Mouse (Mus musculus) MEL (cell line): Measurements from ENCODE around the gene Gramd4. TPM values are rescaled to one million over a fixed set of nuclear protein-coding genes. Genes with fewer than 3 reads are reported as not detected.

Source experiments
- DNase-seq: peaks from one replicate; pipeline ENCODE4 v3.0.0; 2011; ENCODE audit warnings: low read depth, low spot score
- H3K27ac ChIP-seq: 2 replicates; pipeline ENCODE4 v1.5.1; 2012; ENCODE audit warnings: low read depth, mild to moderate bottlenecking, control low read depth, low read length, moderate library complexity; ENCODE audit not compliant: control insufficient read depth
- H3K27me3 ChIP-seq, 2 experiments: fragments of 150-350 bp in 1 of 2; sonication (generic) in 1 of 2; 2 replicates each; pipeline ENCODE4 v1.6.1; 2012; ENCODE audit warnings: low read length in 2 of 2, mild to moderate bottlenecking in 2 of 2, improper control_type of control experiment in 1 of 2, moderate library complexity in 1 of 2; ENCODE audit not compliant: insufficient read depth in 2 of 2, control insufficient read depth in 1 of 2
- H3K36me3 ChIP-seq, 2 experiments: 2 replicates each; pipeline ENCODE4 v1.6.1; 2012 to 2014; ENCODE audit warnings: low read length in 2 of 2, improper control_type of control experiment in 1 of 2, inconsistent platforms in 1 of 2, mild to moderate bottlenecking in 1 of 2; ENCODE audit not compliant: insufficient read depth in 2 of 2, control insufficient read depth in 1 of 2
- H3K4me1 ChIP-seq, 2 experiments: fragments of 150-350 bp in 1 of 2; sonication (generic) in 1 of 2; 2 replicates each; pipeline ENCODE4 v1.6.1; 2012; ENCODE audit warnings: low read length in 2 of 2, improper control_type of control experiment in 1 of 2, mild to moderate bottlenecking in 1 of 2; ENCODE audit not compliant: insufficient read depth in 2 of 2, control insufficient read depth in 1 of 2
- H3K4me3 ChIP-seq, 2 experiments: fragments of 150-350 bp in 1 of 2; sonication (generic) in 1 of 2; 2 replicates each; pipeline ENCODE4 v1.5.1; 2012; ENCODE audit warnings: low read depth in 2 of 2, low read length in 2 of 2, mild to moderate bottlenecking in 2 of 2, moderate library complexity in 2 of 2, control low read depth in 1 of 2, improper control_type of control experiment in 1 of 2; ENCODE audit not compliant: control insufficient read depth in 1 of 2, insufficient read depth in 1 of 2
- H3K79me2 ChIP-seq: 2 replicates; pipeline ENCODE4 v1.6.1; 2012; ENCODE audit warnings: mild to moderate bottlenecking, low read length, moderate library complexity; ENCODE audit not compliant: control insufficient read depth, poor library complexity, insufficient read depth
- H3K9ac ChIP-seq: 2 replicates; pipeline ENCODE4 v1.6.1; 2012; ENCODE audit warnings: low read depth, mild to moderate bottlenecking, control low read depth, low read length, moderate library complexity; ENCODE audit not compliant: control insufficient read depth, poor library complexity, severe bottlenecking
- H3K9me3 ChIP-seq: fragments of 150-350 bp; sonication (generic); replicated peaks from 2 replicates; pipeline ENCODE4 v1.6.1; 2012; ENCODE audit warnings: mild to moderate bottlenecking, low read length, improper control_type of control experiment, moderate library complexity; ENCODE audit not compliant: insufficient read depth
- BHLHE40 ChIP-seq: IDR thresholded peaks from 2 replicates; pipeline ENCODE4 v1.6.1; 2012; ENCODE audit warnings: low read depth, mild to moderate bottlenecking, inconsistent platforms, low read length, improper control_type of control experiment, borderline replicate concordance
- CHD2 ChIP-seq: IDR thresholded peaks from 2 replicates; pipeline ENCODE4 v1.6.1; 2011; ENCODE audit warnings: low read length, improper control_type of control experiment
- CTCF ChIP-seq, 3 experiments: IDR thresholded peaks in 2 of 3; conservative IDR thresholded peaks in 1 of 3; 2 replicates each; pipeline ENCODE4 v1.5.1; 2011 to 2012; ENCODE audit warnings: low read length in 3 of 3, low read depth in 2 of 3, mild to moderate bottlenecking in 2 of 3, improper control_type of control experiment in 1 of 3, inconsistent platforms in 1 of 3, mixed read lengths in 1 of 3, moderate library complexity in 1 of 3; ENCODE audit not compliant: control insufficient read depth in 1 of 3, insufficient read depth in 1 of 3, poor library complexity in 1 of 3, severe bottlenecking in 1 of 3
- ELF1 ChIP-seq: IDR thresholded peaks from 2 replicates; pipeline ENCODE4 v1.6.1; 2014; ENCODE audit warnings: low read depth, mild to moderate bottlenecking, inconsistent platforms, low read length, improper control_type of control experiment, moderate library complexity
- ETS1 ChIP-seq: IDR thresholded peaks from 2 replicates; pipeline ENCODE4 v1.6.1; 2012; ENCODE audit warnings: low read depth, mild to moderate bottlenecking, inconsistent platforms, low read length, improper control_type of control experiment, moderate library complexity
- GATA1 ChIP-seq: IDR thresholded peaks from 2 replicates; pipeline ENCODE4 v1.6.1; 2011; ENCODE audit warnings: low read depth, low read length, improper control_type of control experiment
- KAT2A ChIP-seq: conservative IDR thresholded peaks from 2 replicates; pipeline ENCODE4 v1.6.1; 2012; ENCODE audit warnings: low read depth, low read length, improper control_type of control experiment, inconsistent platforms
- MEF2A ChIP-seq: IDR thresholded peaks from 2 replicates; pipeline ENCODE4 v1.6.1; 2014; ENCODE audit warnings: low read depth, mild to moderate bottlenecking, inconsistent platforms, low read length, improper control_type of control experiment; ENCODE audit not compliant: poor library complexity, insufficient replicate concordance, severe bottlenecking; ENCODE audit errors: extremely low read depth
- POLR2AphosphoS5 ChIP-seq: IDR thresholded peaks from 2 replicates; pipeline ENCODE4 v1.6.1; 2012; ENCODE audit warnings: low read depth, borderline replicate concordance, mild to moderate bottlenecking, inconsistent platforms, low read length, moderate library complexity, mixed read lengths
- RAD21 ChIP-seq: IDR thresholded peaks from 2 replicates; pipeline ENCODE4 v1.6.1; 2011; ENCODE audit warnings: mild to moderate bottlenecking, low read depth, low read length, improper control_type of control experiment
- RCOR1 ChIP-seq: IDR thresholded peaks from 2 replicates; pipeline ENCODE4 v1.6.1; 2012; ENCODE audit warnings: low read depth, mild to moderate bottlenecking, inconsistent platforms, low read length, improper control_type of control experiment
- SIN3A ChIP-seq: IDR thresholded peaks from 2 replicates; pipeline ENCODE4 v1.6.1; 2012; ENCODE audit warnings: low read length, improper control_type of control experiment, inconsistent platforms
- TAL1 ChIP-seq: IDR thresholded peaks from 2 replicates; pipeline ENCODE4 v1.6.1; 2012; ENCODE audit warnings: mild to moderate bottlenecking, inconsistent platforms, low read length, moderate library complexity, mixed read lengths
- TBP ChIP-seq: IDR thresholded peaks from 2 replicates; pipeline ENCODE4 v1.8.0; 2011; ENCODE audit warnings: low read depth, low read length, improper control_type of control experiment
- ZKSCAN1 ChIP-seq: IDR thresholded peaks from 2 replicates; pipeline ENCODE4 v1.6.1; 2012; ENCODE audit warnings: low read depth, mild to moderate bottlenecking, inconsistent platforms, low read length, improper control_type of control experiment, moderate library complexity
- ZNF384 ChIP-seq: IDR thresholded peaks from 2 replicates; pipeline ENCODE4 v1.6.1; 2012; ENCODE audit warnings: low read depth, mild to moderate bottlenecking, inconsistent platforms, low read length, improper control_type of control experiment
- polyA plus RNA-seq, 2 experiments: library from polyadenylated mRNA; stranded (reverse) in 1 of 2; unstranded in 1 of 2; fragments of >175 nt in 1 of 2; fragments of >200 nt in 1 of 2; gene quantifications; 2 replicates each; pipeline versions ENCODE4 v1.2.1 to v1.2.4; 2012; ENCODE audit warnings: low replicate concordance in 2 of 2, low read depth in 1 of 2; ENCODE audit not compliant: insufficient read length in 2 of 2, insufficient read depth in 1 of 2, missing spikeins in 1 of 2
- total RNA-seq: library from RNA; depleted of rRNA; stranded (reverse); fragments of 300-350 nt; gene quantifications from 2 replicates; pipeline ENCODE4 v1.2.3, GENCODE M21; 2012

The Gramd4 gene
- total and polyA plus RNA-seq, 3 experiments, result 35.2 to 43.1 (median 38.0) TPM

DNA sequence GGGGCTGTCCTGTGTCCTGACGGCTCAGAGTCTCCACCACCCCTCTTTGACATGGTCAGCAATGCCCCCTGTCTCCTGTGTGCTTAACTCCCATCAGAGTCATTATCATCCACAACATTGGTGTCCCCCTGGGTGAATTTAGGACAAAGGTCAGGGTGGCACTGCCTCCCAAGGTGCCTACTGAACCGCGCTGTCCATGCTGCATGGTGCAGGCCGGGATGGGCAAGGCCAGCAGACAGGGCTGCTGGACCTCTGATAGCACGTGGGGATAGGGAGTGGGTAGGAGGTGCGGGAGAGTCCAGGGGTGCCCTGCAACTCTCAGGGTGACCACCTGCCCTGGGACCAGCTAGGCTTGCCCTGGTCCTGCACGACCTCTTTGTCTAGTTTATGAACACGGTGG lies 89.4 kb downstream of the Gramd4 start:
- Histone ChIP-seq H3K27ac (no peak overlapping the region), H3K36me3 (no peaks in the 10 kb centered on the region)
- no peak for DNase-seq

DNA sequence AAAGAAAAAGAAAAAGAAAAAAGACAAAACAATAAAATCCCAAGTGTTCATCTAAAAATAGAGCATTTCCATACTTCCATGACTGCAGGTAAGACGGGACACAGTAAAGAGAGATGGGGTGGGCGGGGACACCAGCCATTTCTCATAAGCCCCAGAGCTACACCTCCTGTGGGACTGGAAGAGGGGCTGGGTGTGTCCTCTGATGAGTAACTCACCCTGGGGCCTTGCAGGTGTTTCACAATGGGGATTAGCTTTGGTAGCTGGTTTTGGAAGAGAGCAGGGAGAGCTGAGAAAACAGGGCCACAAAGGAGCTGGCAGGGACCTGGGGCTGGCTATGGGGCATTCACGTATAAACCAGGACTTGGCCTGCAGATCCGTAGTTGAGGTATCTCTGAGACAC lies 93.1 kb downstream of the Gramd4 start:
- Histone ChIP-seq H3K9ac (no peak overlapping the region), H3K4me1 (no peaks in the 10 kb centered on the region), H3K79me2 (no peaks in the 10 kb centered on the region), H3K27me3 (no peaks in the 10 kb centered on the region), H3K27ac (no peak overlapping the region), H3K4me3 (no peak overlapping the region), H3K9me3 (no peaks in the 10 kb centered on the region), H3K36me3 (no peaks in the 10 kb centered on the region)
- no peak for DNase-seq
- TF ChIP-seq GATA1 (no peak), CTCF (IDR thresholded peaks at IDR 0.05 in 2 of 3, conservative IDR thresholded peaks at IDR 0.05 in 1 of 3; ENCODE audit: control insufficient read depth in 1 of 3, insufficient read depth in 1 of 3, low read depth in 2 of 3, low read length in 3 of 3, poor library complexity in 1 of 3, severe bottlenecking in 1 of 3) (no peak), TBP (no peak), KAT2A (no peak), ELF1 (no peak), ZKSCAN1 (no peak), RAD21 (no peak), ETS1 (no peak), RCOR1 (no peak), TAL1 (no peak), BHLHE40 (no peak)

More for the DNA sequence above, 89.4 kb downstream of the Gramd4 start:
- Histone ChIP-seq H3K27me3 (no peaks in the 10 kb centered on the region), H3K4me3 (no peak overlapping the region), H3K4me1 (no peaks in the 10 kb centered on the region), H3K9me3 (no peaks in the 10 kb centered on the region), H3K79me2 (no peaks in the 10 kb centered on the region), H3K9ac (no peak overlapping the region)
- TF ChIP-seq BHLHE40, result no peak
- TF ChIP-seq CTCF (IDR thresholded peaks at IDR 0.05 in 2 of 3, conservative IDR thresholded peaks at IDR 0.05 in 1 of 3; ENCODE audit: control insufficient read depth in 1 of 3, insufficient read depth in 1 of 3, low read depth in 2 of 3, low read length in 3 of 3, poor library complexity in 1 of 3, severe bottlenecking in 1 of 3), result no peak
- no peak for TF ChIP-seq POLR2AphosphoS5
- TF ChIP-seq MEF2A, result no peak
- no peak for TF ChIP-seq SIN3A
- TF ChIP-seq ZNF384, result no peak
- TF ChIP-seq CHD2, result no peak
